Mouse (Mus musculus) brain, embryonic 14.5 days (tissue): ENCODE measurements around the gene 4933411K16Rik.

Experiments
- CTCF ChIP-seq: fragments of 200-500 bp; IDR thresholded peaks from 2 replicates; pipeline ENCODE4 v1.5.1; 2012; ENCODE audit warnings: inconsistent platforms, mild to moderate bottlenecking, moderate library complexity, borderline replicate concordance; ENCODE audit not compliant: insufficient read depth, insufficient read length; ENCODE audit errors: extremely low read depth
- POLR2A ChIP-seq: fragments of 200-500 bp; IDR thresholded peaks from 2 replicates; pipeline ENCODE4 v1.6.1; 2012; ENCODE audit warnings: mild to moderate bottlenecking, inconsistent platforms, borderline replicate concordance; ENCODE audit not compliant: poor library complexity, insufficient read depth, insufficient read length, severe bottlenecking; ENCODE audit errors: extremely low read depth

DNA sequence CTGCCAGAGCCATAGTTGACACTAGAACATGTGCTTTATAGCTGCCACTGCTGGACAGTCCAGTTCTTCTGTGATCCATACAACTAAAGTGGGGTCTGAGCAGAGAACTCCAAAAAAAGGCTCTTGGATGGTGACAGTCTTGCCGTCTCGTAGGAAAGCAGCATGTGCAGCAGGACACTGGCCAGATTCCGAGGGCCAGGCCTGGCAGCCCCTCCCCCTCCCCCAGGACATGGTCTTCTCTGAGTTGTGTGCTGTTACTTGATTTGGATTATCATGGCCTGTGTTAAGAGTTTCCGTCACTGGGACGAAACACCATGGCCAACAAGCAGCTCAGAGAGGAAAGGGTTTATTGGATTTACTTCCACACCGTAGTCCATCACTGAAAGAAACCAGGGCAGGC lies 47.8 kb upstream of the 4933411K16Rik start:
- no peak for TF ChIP-seq POLR2A
- TF ChIP-seq CTCF = no peak
